Mouse (Mus musculus) lung, postnatal 0 days (tissue): Measurements from ENCODE around the gene Olfr92.

ENCODE experiments used
- CTCF ChIP-seq: IDR thresholded peaks from 2 replicates; pipeline ENCODE4 v1.5.1; 2016; ENCODE audit warnings: antibody characterized with exemption, mild to moderate bottlenecking
- EP300 ChIP-seq: IDR thresholded peaks from 2 replicates; pipeline ENCODE4 v1.6.1; 2016; ENCODE audit warnings: antibody characterized with exemption, mild to moderate bottlenecking, control low read depth

GRCm38 (mm10) chr17:37067861-37068260, 52.0 kb downstream of the Olfr92 start:
- TF ChIP-seq CTCF = no peak
- TF ChIP-seq EP300 = no peak
